Mouse (Mus musculus): ENCODE measurements at regions not wholly inside any gene's neighbourhood (a gene's known extent, or its start where the extent isn't known, plus 50 kb on each side); places are given as distances from the start of the nearest gene placed in this dataset.

DNA sequence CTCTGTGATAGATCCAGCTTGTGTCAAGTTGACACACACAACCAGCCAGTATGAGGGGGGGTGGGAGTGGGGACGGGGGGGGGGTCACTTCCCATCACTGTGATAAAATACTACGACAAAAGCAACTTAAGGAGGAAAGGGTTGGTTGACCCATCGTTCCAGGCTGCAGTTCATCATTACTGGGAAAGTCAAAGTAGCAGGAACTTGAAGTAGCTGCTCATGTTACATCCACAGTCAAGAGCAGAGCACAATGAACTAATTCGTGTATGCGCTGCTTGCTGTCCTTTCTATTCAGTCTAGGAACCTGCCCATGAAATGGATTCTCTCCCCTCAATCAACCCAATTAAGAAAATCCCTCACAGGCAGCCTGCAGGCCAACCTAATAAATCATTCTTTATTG, 88.8 kb upstream of the Cxcl12 start:
- Histone ChIP-seq H3K36me3 (replicated peaks; ENCODE audit: control insufficient read depth, insufficient read depth) (no peaks in the 10 kb centered on the region), H3K27ac (no peak overlapping the region), H3K4me3 (replicated peaks; ENCODE audit: low read length) (no peak overlapping the region), H3K4me2 (replicated peaks) (no peak overlapping the region), H3K4me1 (replicated peaks; ENCODE audit: control insufficient read depth, insufficient read depth, low read length) (no peaks in the 10 kb centered on the region), H3K27me3 (ENCODE audit: control insufficient read depth, insufficient read depth, low read length) (no peaks in the 10 kb centered on the region), H3K9ac (no peak overlapping the region), H3K9me3 (ENCODE audit: control insufficient read depth, low read length) (no peaks in the 10 kb centered on the region)
- 42% methylated on average over 5 of the region's 5 CpGs for WGBS
- ATAC-seq (ENCODE audit: low FRiP score) (no peak), DNase-seq (ENCODE audit: low spot score) (no peak)

DNA sequence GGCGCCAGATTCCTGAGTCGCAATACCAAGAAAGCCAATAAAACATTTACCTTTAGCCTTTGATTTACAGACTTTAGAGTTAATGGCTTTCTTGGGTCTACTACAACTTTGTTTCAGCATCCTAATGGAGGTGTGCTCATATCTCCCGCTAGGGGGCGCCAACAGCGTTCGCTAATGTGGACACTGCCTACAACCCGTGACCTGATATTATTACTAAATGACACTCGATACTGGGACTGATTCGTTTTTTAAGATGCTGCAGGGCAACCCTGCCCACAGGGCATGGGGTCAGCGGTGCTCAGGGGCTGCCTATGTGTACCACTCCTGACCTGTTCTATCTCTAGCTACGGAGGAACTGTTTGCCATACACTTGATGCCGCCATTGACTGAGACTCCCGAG, 87.4 kb upstream of the Cxcl12 start:
- Histone ChIP-seq H3K4me2 (replicated peaks) (no peak overlapping the region), H3K27ac (no peak overlapping the region), H3K4me3 (replicated peaks; ENCODE audit: low read length) (no peak overlapping the region), H3K9me3 (ENCODE audit: control insufficient read depth, low read length) (no peaks in the 10 kb centered on the region), H3K9ac (no peak overlapping the region), H3K27me3 (ENCODE audit: control insufficient read depth, insufficient read depth, low read length) (no peaks in the 10 kb centered on the region), H3K4me1 (replicated peaks; ENCODE audit: control insufficient read depth, insufficient read depth, low read length) (no peaks in the 10 kb centered on the region), H3K36me3 (replicated peaks; ENCODE audit: control insufficient read depth, insufficient read depth) (no peaks in the 10 kb centered on the region)
- DNase-seq (ENCODE audit: low spot score): no peak
- ATAC-seq (ENCODE audit: low FRiP score): no peak
- WGBS: 50% methylated on average over 13 of the region's 13 CpGs

DNA sequence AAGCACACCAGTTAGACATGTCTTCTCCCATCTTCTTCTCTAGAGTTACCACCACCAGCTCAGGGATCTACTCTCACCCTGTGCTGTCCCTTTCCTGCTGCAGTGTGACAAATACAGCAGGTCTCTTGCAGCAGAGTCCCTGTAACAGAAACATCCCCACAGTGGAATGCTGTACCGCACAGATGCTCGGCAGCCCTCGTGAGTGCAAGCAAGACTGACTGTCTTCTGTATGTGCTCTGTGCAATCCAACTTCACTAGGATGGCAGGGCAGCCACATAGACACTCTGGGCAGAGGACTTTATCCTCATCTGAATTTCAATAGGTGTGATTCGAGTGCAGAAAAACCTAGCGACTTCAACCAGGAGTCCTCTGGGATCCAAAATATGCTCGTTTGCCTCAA, 84.1 kb upstream of the Cxcl12 start:
- Histone ChIP-seq H3K4me1 (replicated peaks; ENCODE audit: control insufficient read depth, insufficient read depth, low read length) (no peaks in the 10 kb centered on the region), H3K9ac (no peak overlapping the region), H3K9me3 (ENCODE audit: control insufficient read depth, low read length) (no peaks in the 10 kb centered on the region), H3K36me3 (replicated peaks; ENCODE audit: control insufficient read depth, insufficient read depth) (no peaks in the 10 kb centered on the region), H3K4me3 (replicated peaks; ENCODE audit: low read length) (no peak overlapping the region), H3K4me2 (replicated peaks) (no peak overlapping the region; the same call in 1 of the 2 replicates), H3K27me3 (ENCODE audit: control insufficient read depth, insufficient read depth, low read length) (no peaks in the 10 kb centered on the region), H3K27ac (no peak overlapping the region)
- DNase-seq (ENCODE audit: low spot score) (no peak), ATAC-seq (ENCODE audit: low FRiP score) (no peak)
- 65% methylated on average over 6 of the region's 6 CpGs for WGBS

DNA sequence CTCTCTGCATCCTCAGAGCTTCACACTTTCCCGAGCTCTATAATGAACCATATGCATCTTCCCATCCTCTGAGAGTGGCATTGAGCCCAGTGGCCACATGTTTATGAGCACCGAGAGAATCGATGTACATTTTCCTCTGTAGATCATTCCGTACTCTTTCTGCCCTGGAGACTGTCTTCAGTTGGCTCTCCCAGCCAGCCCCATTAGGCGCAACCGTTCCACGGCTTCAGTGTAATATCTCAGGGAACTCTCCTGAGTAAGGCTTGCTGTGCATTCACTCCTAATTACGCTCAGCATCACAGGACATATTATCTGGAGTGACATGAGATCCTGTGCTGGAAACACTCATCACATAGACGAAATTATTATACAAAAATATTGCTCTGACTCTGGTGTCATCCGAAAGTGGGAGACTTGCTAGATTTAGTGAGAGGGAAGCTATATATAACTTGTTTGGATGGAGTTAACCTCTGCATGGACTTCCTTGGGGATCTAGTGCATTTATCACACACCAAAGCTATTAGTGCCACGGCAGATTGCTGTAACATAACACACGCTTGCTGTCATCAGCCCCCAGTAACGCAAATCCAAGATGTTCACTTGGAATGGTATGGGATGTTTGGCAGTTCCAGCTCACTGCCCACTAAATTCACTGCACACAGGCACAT, 83.4 kb upstream of the Cxcl12 start:
- Histone ChIP-seq H3K9me3 (ENCODE audit: control insufficient read depth, low read length) (no peaks in the 10 kb centered on the region), H3K27ac (no peak overlapping the region), H3K36me3 (replicated peaks; ENCODE audit: control insufficient read depth, insufficient read depth) (no peaks in the 10 kb centered on the region), H3K4me3 (replicated peaks; ENCODE audit: low read length) (no peak overlapping the region), H3K9ac (no peak overlapping the region), H3K4me1 (replicated peaks; ENCODE audit: control insufficient read depth, insufficient read depth, low read length) (no peaks in the 10 kb centered on the region), H3K27me3 (ENCODE audit: control insufficient read depth, insufficient read depth, low read length) (no peaks in the 10 kb centered on the region), H3K4me2 (replicated peaks) (no peak overlapping the region; the same call in 1 of the 2 replicates)
- ATAC-seq (ENCODE audit: low FRiP score): peak; percentile 53; the same call in 1 of the 2 replicates
- 55% methylated on average over 13 of the region's 13 CpGs for WGBS
- DNase-seq (ENCODE audit: low spot score): no peak

DNA sequence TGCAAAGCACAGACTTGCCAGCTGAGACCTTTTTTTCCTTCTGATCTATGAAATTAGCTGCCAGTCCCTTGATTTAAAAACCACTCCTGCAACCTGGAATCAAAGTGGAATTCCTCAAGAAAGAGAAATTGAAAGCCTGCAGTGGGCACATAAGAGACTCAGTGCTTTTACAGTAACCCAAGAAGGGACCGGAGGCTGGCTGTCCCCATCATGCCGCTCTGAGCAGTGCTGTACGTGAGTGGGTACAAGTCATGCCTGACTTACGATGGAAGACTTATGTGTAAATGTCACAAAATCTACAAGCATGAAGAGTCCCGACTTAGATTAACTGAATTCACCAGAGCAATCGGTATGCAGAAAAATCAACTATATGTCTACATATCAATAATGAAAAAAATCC, 73.6 kb upstream of the Cxcl12 start:
- Histone ChIP-seq H3K27me3 (ENCODE audit: control insufficient read depth, insufficient read depth, low read length) (no peaks in the 10 kb centered on the region), H3K9me3 (ENCODE audit: control insufficient read depth, low read length) (no peaks in the 10 kb centered on the region), H3K4me2 (replicated peaks) (no peak overlapping the region), H3K4me1 (replicated peaks; ENCODE audit: control insufficient read depth, insufficient read depth, low read length) (no peaks in the 10 kb centered on the region), H3K27ac (no peak overlapping the region), H3K9ac (no peak overlapping the region), H3K4me3 (replicated peaks; ENCODE audit: low read length) (no peak overlapping the region), H3K36me3 (replicated peaks; ENCODE audit: control insufficient read depth, insufficient read depth) (no peaks in the 10 kb centered on the region)
- WGBS: 89% methylated on average over 6 of the region's 6 CpGs
- DNase-seq (ENCODE audit: low spot score): no peak
- ATAC-seq (ENCODE audit: low FRiP score): no peak

DNA sequence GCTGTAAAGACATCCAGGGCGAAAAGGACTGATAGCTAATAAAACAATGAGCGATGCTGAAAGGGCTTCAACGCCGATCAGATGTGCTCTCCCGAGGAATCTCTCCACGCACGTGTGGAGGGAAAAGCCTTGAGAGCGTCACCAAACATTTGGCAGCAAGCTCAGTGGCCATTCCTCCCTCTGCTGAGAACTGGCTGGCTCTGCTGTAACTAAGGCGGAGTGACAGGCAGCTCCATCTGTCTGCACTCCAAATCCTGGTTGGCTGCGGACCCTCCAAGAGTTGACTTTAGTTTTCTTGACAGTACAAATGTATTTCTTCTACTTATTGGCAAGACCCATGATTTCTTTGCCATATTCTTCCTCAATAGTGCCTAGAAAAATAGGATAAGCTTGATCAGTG, 68.5 kb upstream of the Cxcl12 start:
- H3K36me3 ChIP-seq (replicated peaks; ENCODE audit: control insufficient read depth, insufficient read depth): no peaks in the 10 kb centered on the region
- WGBS: 59% methylated on average over 10 of the region's 10 CpGs
- H3K27me3 ChIP-seq (ENCODE audit: control insufficient read depth, insufficient read depth, low read length): no peaks in the 10 kb centered on the region
- no peak overlapping the region for H3K27ac ChIP-seq
- H3K4me2 ChIP-seq (replicated peaks): no peak overlapping the region
- no peak for ATAC-seq (ENCODE audit: low FRiP score)
- H3K4me3 ChIP-seq (replicated peaks; ENCODE audit: low read length): no peak overlapping the region
- H3K9me3 ChIP-seq (ENCODE audit: control insufficient read depth, low read length): no peaks in the 10 kb centered on the region
- no peak overlapping the region for H3K9ac ChIP-seq
- 0 out of 2 replicates have a peak, but pooled peaks cover under 1% of the 10 kb centered on the region for H3K4me1 ChIP-seq (replicated peaks; ENCODE audit: control insufficient read depth, insufficient read depth, low read length)
- DNase-seq (ENCODE audit: low spot score): no peak

DNA sequence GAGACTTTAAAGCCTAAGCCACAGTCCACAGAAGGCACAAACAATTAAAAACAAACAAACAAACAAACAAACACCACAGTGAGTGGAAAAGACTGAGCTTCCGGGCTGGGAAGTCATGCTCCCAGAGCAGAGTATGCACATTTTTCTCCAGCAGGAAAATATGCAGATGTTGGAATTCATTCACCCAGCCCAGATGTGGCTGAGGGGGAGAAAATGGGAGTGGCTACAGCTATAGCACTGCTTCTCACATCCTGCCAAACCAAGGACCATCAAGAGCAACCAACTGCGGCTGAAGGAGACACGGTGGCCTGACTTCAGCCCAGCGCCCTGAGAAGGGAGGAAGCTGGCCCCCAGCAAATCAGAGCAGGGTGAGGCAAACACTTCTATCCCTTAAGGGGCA, 65.6 kb upstream of the Cxcl12 start:
- no peaks in the 10 kb centered on the region for H3K9me3 ChIP-seq (ENCODE audit: control insufficient read depth, low read length)
- ATAC-seq (ENCODE audit: low FRiP score) (no peak), DNase-seq (ENCODE audit: low spot score) (no peak)
- peaks cover 7% of the 10 kb centered on the region; the same call in 1 of the 2 replicates for H3K4me1 ChIP-seq (replicated peaks; ENCODE audit: control insufficient read depth, insufficient read depth, low read length)
- WGBS: 81% methylated on average over 4 of the region's 4 CpGs
- no peak overlapping the region for H3K9ac ChIP-seq
- H3K36me3 ChIP-seq (replicated peaks; ENCODE audit: control insufficient read depth, insufficient read depth): no peaks in the 10 kb centered on the region
- H3K4me3 ChIP-seq (replicated peaks; ENCODE audit: low read length): no peak overlapping the region
- H3K27ac ChIP-seq: no peak overlapping the region
- no peak overlapping the region for H3K4me2 ChIP-seq (replicated peaks)
- H3K27me3 ChIP-seq (ENCODE audit: control insufficient read depth, insufficient read depth, low read length): no peaks in the 10 kb centered on the region

DNA sequence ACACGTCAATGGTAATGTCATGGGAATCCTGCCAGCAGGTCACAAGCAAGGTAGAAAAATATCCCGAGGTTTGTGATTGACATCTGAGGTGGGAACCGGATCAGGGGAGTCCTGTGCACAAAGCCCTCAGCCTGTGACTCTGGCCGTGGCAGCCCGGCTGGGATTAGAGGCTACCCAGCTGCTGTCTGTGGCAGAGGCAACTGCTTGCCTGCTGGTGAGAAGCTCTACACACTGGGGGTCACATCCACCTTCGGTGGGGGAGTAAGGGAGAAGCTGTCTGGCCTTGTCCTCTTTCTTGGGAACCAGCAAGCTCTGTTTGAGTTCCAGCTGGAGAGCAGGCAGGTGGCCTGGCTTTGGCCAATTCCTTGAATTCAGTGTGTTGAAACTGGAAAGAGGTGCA, 64.3 kb upstream of the Cxcl12 start:
- no peaks in the 10 kb centered on the region for H3K9me3 ChIP-seq (ENCODE audit: control insufficient read depth, low read length)
- H3K4me2 ChIP-seq (replicated peaks): no peak overlapping the region
- peaks cover 7% of the 10 kb centered on the region; the same call in 1 of the 2 replicates for H3K4me1 ChIP-seq (replicated peaks; ENCODE audit: control insufficient read depth, insufficient read depth, low read length)
- H3K36me3 ChIP-seq (replicated peaks; ENCODE audit: control insufficient read depth, insufficient read depth): no peaks in the 10 kb centered on the region
- WGBS: 68% methylated on average over 6 of the region's 6 CpGs
- ATAC-seq (ENCODE audit: low FRiP score): no peak
- no peaks in the 10 kb centered on the region for H3K27me3 ChIP-seq (ENCODE audit: control insufficient read depth, insufficient read depth, low read length)
- no peak for DNase-seq (ENCODE audit: low spot score)
- no peak overlapping the region for H3K9ac ChIP-seq
- H3K27ac ChIP-seq: no peak overlapping the region
- no peak overlapping the region for H3K4me3 ChIP-seq (replicated peaks; ENCODE audit: low read length)

DNA sequence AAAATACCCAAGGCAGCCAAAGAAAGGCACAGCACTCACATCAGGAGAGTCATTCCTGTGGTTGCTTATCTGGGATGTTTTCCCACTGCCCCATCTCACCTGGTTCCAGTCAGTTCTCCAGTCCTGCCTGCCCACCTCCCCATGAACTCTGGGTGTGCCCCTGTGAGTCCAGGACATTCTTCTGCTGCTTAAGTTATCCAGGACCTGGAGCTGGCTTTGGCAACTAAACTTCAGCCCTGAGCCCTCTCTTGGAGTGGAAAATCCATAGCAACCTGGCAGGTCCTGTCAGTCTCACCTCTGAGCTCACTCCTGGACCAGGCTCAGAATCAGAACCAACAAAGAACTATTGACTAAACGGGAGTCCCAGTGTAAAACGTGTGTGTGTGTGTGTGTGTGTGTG, 63.9 kb upstream of the Cxcl12 start:
- DNase-seq (ENCODE audit: low spot score) (no peak), ATAC-seq (ENCODE audit: low FRiP score) (no peak)
- no peaks in the 10 kb centered on the region for H3K36me3 ChIP-seq (replicated peaks; ENCODE audit: control insufficient read depth, insufficient read depth)
- H3K9me3 ChIP-seq (ENCODE audit: control insufficient read depth, low read length): no peaks in the 10 kb centered on the region
- no peak overlapping the region for H3K4me3 ChIP-seq (replicated peaks; ENCODE audit: low read length)
- 74% methylated on average over 2 of the region's 2 CpGs for WGBS
- no peak overlapping the region for H3K9ac ChIP-seq
- peaks cover 7% of the 10 kb centered on the region; the same call in 1 of the 2 replicates for H3K4me1 ChIP-seq (replicated peaks; ENCODE audit: control insufficient read depth, insufficient read depth, low read length)
- no peak overlapping the region for H3K27ac ChIP-seq
- H3K4me2 ChIP-seq (replicated peaks): no peak overlapping the region
- H3K27me3 ChIP-seq (ENCODE audit: control insufficient read depth, insufficient read depth, low read length): no peaks in the 10 kb centered on the region

DNA sequence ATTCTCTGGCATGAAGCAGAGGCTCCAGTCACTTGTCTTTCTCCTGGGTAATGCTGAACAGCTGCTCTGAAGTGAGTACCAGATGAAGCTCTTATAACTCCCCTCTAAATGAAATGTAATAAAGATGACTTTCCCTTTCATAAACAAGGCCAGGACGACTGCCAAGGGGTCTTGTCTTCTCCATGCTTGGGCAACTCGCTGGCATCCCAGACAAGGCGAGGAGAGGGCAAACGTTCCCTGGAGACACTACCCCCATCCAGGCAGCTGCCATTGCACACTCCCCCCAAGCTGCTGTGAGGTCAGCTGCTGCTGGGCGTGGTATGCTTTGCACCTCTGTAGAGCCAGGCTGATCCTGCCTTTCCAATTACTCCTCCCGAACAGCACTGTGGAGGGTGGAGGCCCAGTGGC, 63.1 kb upstream of the Cxcl12 start:
- 40% methylated on average over 6 of the region's 6 CpGs for WGBS
- no peak overlapping the region for H3K9ac ChIP-seq
- ATAC-seq (ENCODE audit: low FRiP score) (peak; percentile 65; the same call in 1 of the 2 replicates), DNase-seq (ENCODE audit: low spot score) (no peak)
- H3K9me3 ChIP-seq (ENCODE audit: control insufficient read depth, low read length): no peaks in the 10 kb centered on the region
- no peak overlapping the region for H3K4me2 ChIP-seq (replicated peaks)
- no peaks in the 10 kb centered on the region for H3K36me3 ChIP-seq (replicated peaks; ENCODE audit: control insufficient read depth, insufficient read depth)
- H3K27ac ChIP-seq: no peak overlapping the region; the same call in 1 of the 2 replicates
- H3K4me1 ChIP-seq (replicated peaks; ENCODE audit: control insufficient read depth, insufficient read depth, low read length): peaks cover 7% of the 10 kb centered on the region; the same call in 1 of the 2 replicates
- H3K4me3 ChIP-seq (replicated peaks; ENCODE audit: low read length): no peak overlapping the region
- H3K27me3 ChIP-seq (ENCODE audit: control insufficient read depth, insufficient read depth, low read length): no peaks in the 10 kb centered on the region
